Mouse (Mus musculus) megakaryocyte, embryonic 14.5 days (primary cell): ENCODE measurements at regions not wholly inside any gene's neighbourhood (a gene's known extent, or its start where the extent isn't known, plus 50 kb on each side); places are given as distances from the start of the nearest gene placed in this dataset.

Source experiments
- FLI1 ChIP-seq: IDR thresholded peaks from 2 replicates; pipeline ENCODE4 v1.6.1; 2012; ENCODE audit warnings: low read length, inconsistent platforms, mixed read lengths
- GATA1 ChIP-seq: IDR thresholded peaks from 3 replicates; pipeline ENCODE4 v1.6.1; 2012; ENCODE audit warnings: mixed read lengths, low read length, inconsistent platforms, borderline replicate concordance

DNA sequence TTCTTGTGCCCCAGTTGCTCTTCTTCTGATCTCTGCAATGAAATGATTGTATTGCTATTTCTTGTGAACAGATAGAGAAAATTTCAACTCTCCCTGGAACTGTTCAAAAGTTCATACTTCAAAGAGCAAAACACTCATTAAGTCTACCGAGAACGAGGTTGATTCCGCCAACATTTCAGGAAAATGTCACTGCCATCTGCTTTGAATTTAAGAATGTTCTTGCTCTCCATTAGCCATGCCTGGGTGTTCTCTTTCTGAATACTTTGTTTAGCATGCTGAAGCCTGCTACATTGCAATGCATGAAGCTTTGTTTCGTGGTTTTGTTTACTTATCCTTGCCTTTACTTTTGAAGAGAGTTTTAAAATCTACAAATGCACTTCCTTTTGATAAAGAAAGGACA, 363.4 kb downstream of the Kctd12 start:
- TF ChIP-seq GATA1 = no peak
- TF ChIP-seq FLI1 = no peak
